Mouse (Mus musculus) cerebellum, adult 2 months (tissue): ENCODE data around the gene Zmynd10.

Experiments used
- CTCF ChIP-seq: fragments of 200-500 bp; IDR thresholded peaks from 2 replicates; pipeline ENCODE4 v1.5.1; 2011; ENCODE audit warnings: low read depth, mild to moderate bottlenecking, control low read depth, low read length, moderate library complexity, borderline replicate concordance; ENCODE audit not compliant: insufficient read depth
- POLR2A ChIP-seq: fragments of 200-500 bp; IDR thresholded peaks from 2 replicates; pipeline ENCODE4 v1.6.1; 2011; ENCODE audit warnings: low read length, control low read depth, borderline replicate concordance; ENCODE audit not compliant: insufficient read depth

DNA sequence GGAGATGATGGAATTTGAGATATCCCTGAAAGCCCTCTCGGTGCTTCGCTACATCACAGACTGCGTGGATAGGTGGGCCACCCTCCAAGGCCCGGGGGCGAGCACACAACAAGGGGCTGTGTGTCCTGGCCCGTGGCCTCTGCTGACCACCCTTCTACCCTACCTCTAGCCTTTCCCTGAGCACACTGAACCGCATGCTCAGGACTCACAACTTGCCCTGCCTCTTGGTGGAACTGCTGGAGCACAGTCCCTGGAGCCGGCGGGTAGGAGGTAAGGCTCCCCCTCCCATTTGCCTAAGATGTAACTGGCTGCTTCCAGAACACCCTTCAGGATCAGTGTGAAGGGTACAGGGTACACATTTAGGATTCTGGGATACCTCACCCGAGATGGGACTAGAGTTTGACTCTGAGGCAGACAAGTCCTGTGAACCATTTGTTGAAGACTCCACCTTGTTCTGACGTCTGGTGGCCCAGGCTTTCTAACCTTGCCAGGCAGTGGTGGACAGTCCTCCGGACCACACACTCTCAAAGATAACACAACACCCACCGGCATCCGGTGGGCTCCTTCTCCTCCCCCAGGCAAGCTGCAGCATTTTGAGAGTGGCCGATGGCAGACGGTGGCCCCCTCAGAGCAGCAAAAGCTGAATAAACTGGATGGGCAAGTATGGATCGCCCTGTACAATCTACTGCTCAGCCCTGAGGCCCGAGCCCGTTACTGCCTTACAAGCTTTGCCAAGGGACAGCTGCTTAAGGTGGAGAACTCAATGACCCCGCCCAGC lies 2.4 kb downstream of the Zmynd10 start:
- TF ChIP-seq CTCF = no peak
- no peak for TF ChIP-seq POLR2A
